Mouse (Mus musculus) lung, postnatal 14 days (tissue): ENCODE results near the gene Pcbp3.

ENCODE experiments used
- DNase-seq: peaks from one replicate; pipeline ENCODE4 v3.0.0; 2021

Gene Pcbp3

GRCm38 (mm10) chr10:76924441-76924840 lies 37.2 kb downstream of the Pcbp3 start:
- DNase-seq = no peak

- DNase-seq = no peak
Measured at GRCm38 (mm10) chr10:76918086-76918485, 43.6 kb downstream of the Pcbp3 start.

GRCm38 (mm10) chr10:76906434-76906833 lies 55.3 kb downstream of the Pcbp3 start:
- DNase-seq = peak; percentile 25

- peak; percentile 53 for DNase-seq
Measured at GRCm38 (mm10) chr10:76905935-76906341, 55.7 kb downstream of the Pcbp3 start.

GRCm38 (mm10) chr10:76903694-76904093 lies 58.0 kb downstream of the Pcbp3 start:
- no peak for DNase-seq

- DNase-seq = no peak
Measured at GRCm38 (mm10) chr10:76903099-76903498, 58.6 kb downstream of the Pcbp3 start.

GRCm38 (mm10) chr10:76902588-76902987 lies 59.1 kb downstream of the Pcbp3 start:
- peak; percentile 65 for DNase-seq

- DNase-seq = no peak
Measured at GRCm38 (mm10) chr10:76898428-76898827, 63.3 kb downstream of the Pcbp3 start.

- no peak for DNase-seq
Measured at GRCm38 (mm10) chr10:76891456-76891855, 70.2 kb downstream of the Pcbp3 start.

- no peak for DNase-seq
Measured at GRCm38 (mm10) chr10:76883442-76884244, 78.0 kb downstream of the Pcbp3 start.

- DNase-seq = no peak
Measured at GRCm38 (mm10) chr10:76882644-76883441, 78.8 kb downstream of the Pcbp3 start.

GRCm38 (mm10) chr10:76881900-76882299 lies 79.8 kb downstream of the Pcbp3 start:
- DNase-seq = no peak

GRCm38 (mm10) chr10:76875310-76875709 lies 86.4 kb downstream of the Pcbp3 start:
- no peak for DNase-seq

GRCm38 (mm10) chr10:76874879-76875278 lies 86.8 kb downstream of the Pcbp3 start:
- no peak for DNase-seq

- no peak for DNase-seq
Measured at GRCm38 (mm10) chr10:76874398-76874797, 87.3 kb downstream of the Pcbp3 start.

GRCm38 (mm10) chr10:76873948-76874347 lies 87.7 kb downstream of the Pcbp3 start:
- no peak for DNase-seq

- DNase-seq = no peak
Measured at GRCm38 (mm10) chr10:76872736-76873135, 89.0 kb downstream of the Pcbp3 start.

GRCm38 (mm10) chr10:76865936-76866335 lies 95.8 kb downstream of the Pcbp3 start:
- DNase-seq = no peak

GRCm38 (mm10) chr10:76860998-76861397 lies 100.7 kb downstream of the Pcbp3 start:
- no peak for DNase-seq

- no peak for DNase-seq
Measured at GRCm38 (mm10) chr10:76859355-76860127, 102.1 kb downstream of the Pcbp3 start.

GRCm38 (mm10) chr10:76857879-76858278 lies 103.8 kb downstream of the Pcbp3 start:
- no peak for DNase-seq

GRCm38 (mm10) chr10:76846480-76846879 lies 115.2 kb downstream of the Pcbp3 start:
- no peak for DNase-seq

GRCm38 (mm10) chr10:76844901-76845300 lies 116.8 kb downstream of the Pcbp3 start:
- no peak for DNase-seq
